Mouse (Mus musculus) ES-E14 (cell line): ENCODE results near the gene Fbxw9.

Experiments used
- MAFK ChIP-seq: IDR thresholded peaks from 2 replicates; pipeline ENCODE4 v1.6.1; 2014; ENCODE audit warnings: mild to moderate bottlenecking, low read depth, low read length, inconsistent platforms; ENCODE audit not compliant: insufficient read depth
- ZC3H11A ChIP-seq: IDR thresholded peaks from 2 replicates; pipeline ENCODE4 v1.6.1; 2012; ENCODE audit warnings: low read depth, mild to moderate bottlenecking, inconsistent platforms, low read length, borderline replicate concordance
- ZNF384 ChIP-seq: IDR thresholded peaks from 2 replicates; pipeline ENCODE4 v1.6.1; 2012; ENCODE audit warnings: low read depth, low read length, inconsistent platforms

GRCm38 (mm10) chr8:85095051-85095450 is 35.2 kb downstream of the Fbxw9 start:
- TF ChIP-seq ZNF384: no peak
- no peak for TF ChIP-seq ZC3H11A
- no peak for TF ChIP-seq MAFK
